Mouse (Mus musculus) midbrain, embryonic 16.5 days (tissue): ENCODE results near the gene Rrp7a. TPM values are rescaled to one million over a fixed set of nuclear protein-coding genes. Genes with fewer than 3 reads are reported as not detected.

Experiments used
- ATAC-seq: fragments of 200-750 bp; cut with Nextera tagmentation; 2 replicates; pipeline ENCODE4 v1.8.0; 2017; ENCODE audit warnings: moderate TSS enrichment
- H3K27ac ChIP-seq: fragments of 300-500 bp; sonication (generic); 2 replicates; pipeline ENCODE4 v1.5.1; 2014; ENCODE audit warnings: mild to moderate bottlenecking, low read length, mixed read lengths
- H3K27me3 ChIP-seq: fragments of 300-500 bp; sonication (generic); 2 replicates; pipeline ENCODE4 v1.6.1; 2014; ENCODE audit warnings: low read depth, low read length, mixed read lengths; ENCODE audit not compliant: control insufficient read depth, insufficient read depth
- H3K36me3 ChIP-seq: fragments of 300-500 bp; sonication (generic); 2 replicates; pipeline ENCODE4 v1.6.1; 2014; ENCODE audit warnings: mild to moderate bottlenecking, low read length, moderate library complexity, mixed read lengths; ENCODE audit not compliant: control insufficient read depth, insufficient read depth
- H3K4me1 ChIP-seq: fragments of 300-500 bp; sonication (generic); 2 replicates; pipeline ENCODE4 v1.6.1; 2014; ENCODE audit warnings: mild to moderate bottlenecking, low read length, mixed read lengths; ENCODE audit not compliant: control insufficient read depth, insufficient read depth
- H3K4me2 ChIP-seq: fragments of 300-500 bp; sonication (generic); 2 replicates; pipeline ENCODE4 v1.6.1; 2014; ENCODE audit warnings: mild to moderate bottlenecking, low read length, mixed read lengths
- H3K4me3 ChIP-seq: fragments of 300-500 bp; sonication (generic); 2 replicates; pipeline ENCODE4 v1.5.1; 2014; ENCODE audit warnings: low read depth, mild to moderate bottlenecking, low read length, moderate library complexity, mixed read lengths
- H3K9ac ChIP-seq: fragments of 300-500 bp; sonication (generic); 2 replicates; pipeline ENCODE4 v1.6.1; 2014; ENCODE audit warnings: low read depth, low read length, mixed read lengths
- H3K9me3 ChIP-seq: fragments of 300-500 bp; sonication (generic); replicated peaks from 2 replicates; pipeline ENCODE4 v1.6.1; 2014; ENCODE audit warnings: mild to moderate bottlenecking, low read length, mixed read lengths; ENCODE audit not compliant: control insufficient read depth, poor library complexity, severe bottlenecking
- WGBS: fragments of 180-500 bp; shearing (Covaris S2); extraction: QIAGEN DNeasy Blood & Tissue Kit; methylation state at CpG from one replicate; pipeline ENCODE4 v1.1.7; 2014; 5-methylcytosine and 5-hydroxymethylcytosine counted together
- polyA plus RNA-seq: library from polyadenylated mRNA; unstranded; fragments of >200 nt; fragmentation: Nextera tagmentation; extraction: Ambion mirVana; gene quantifications from 2 replicates; pipeline ENCODE4 v1.2.1, GENCODE M21; 2015

The Rrp7a gene
- polyA plus RNA-seq = 90.6 and 93.0 TPM in 2 replicates

GRCm38 (mm10) chr15:83122566-83123145 is at the start of gene Rrp7a:
Rrp7a (minus strand) TSS chr15:83122801.
- peak within 1 kb of the TSS; percentile 59 for H3K9ac ChIP-seq
- peak within 1 kb of the TSS; percentile 84 for H3K4me2 ChIP-seq
- 8% methylated on average over 31 of the region's 32 CpGs for WGBS
- H3K27ac ChIP-seq = peak within 1 kb of the TSS; percentile 69
- H3K9me3 ChIP-seq = no peaks in the 10 kb centered on the region
- peaks cover 8% of the 10 kb centered on the region for H3K4me1 ChIP-seq
- H3K27me3 ChIP-seq = no peaks in the 10 kb centered on the region
- peaks cover 21% of the 10 kb centered on the region for H3K36me3 ChIP-seq
- peak within 1 kb of the TSS; percentile 56 for H3K4me3 ChIP-seq
- ATAC-seq = peak; percentile 90

GRCm38 (mm10) chr15:83171712-83172481 is 49.3 kb upstream of the Rrp7a start:
- Histone ChIP-seq H3K27me3 (no peaks in the 10 kb centered on the region), H3K9me3 (no peaks in the 10 kb centered on the region), H3K36me3 (no peaks in the 10 kb centered on the region), H3K4me1 (peaks cover 17% of the 10 kb centered on the region), H3K4me3 (peak overlapping the region; percentile 98), H3K9ac (peak overlapping the region; percentile 96), H3K4me2 (peak overlapping the region; percentile 80), H3K27ac (peak overlapping the region; percentile 91)
- 1% methylated on average over 66 of the region's 67 CpGs for WGBS
- ATAC-seq = peak; percentile 98

GRCm38 (mm10) chr15:83170956-83171659 is 48.5 kb upstream of the Rrp7a start:
- Histone ChIP-seq H3K27ac (peak overlapping the region; percentile 91; the same call in 1 of the 2 replicates), H3K4me2 (peak overlapping the region; percentile 80), H3K36me3 (no peaks in the 10 kb centered on the region), H3K4me1 (peaks cover 17% of the 10 kb centered on the region), H3K27me3 (no peaks in the 10 kb centered on the region), H3K9me3 (no peaks in the 10 kb centered on the region), H3K4me3 (peak overlapping the region; percentile 98), H3K9ac (peak overlapping the region; percentile 96)
- ATAC-seq = no peak
- 54% methylated on average over 8 of the region's 8 CpGs for WGBS

- Histone ChIP-seq H3K4me1 (peaks cover 17% of the 10 kb centered on the region), H3K36me3 (0 out of 2 replicates have a peak, but pooled peaks cover under 1% of the 10 kb centered on the region), H3K4me3 (no peak overlapping the region), H3K9me3 (no peaks in the 10 kb centered on the region), H3K9ac (no peak overlapping the region), H3K27me3 (no peaks in the 10 kb centered on the region), H3K27ac (no peak overlapping the region), H3K4me2 (no peak overlapping the region)
- WGBS = 86% methylated on average over 8 of the region's 8 CpGs
- ATAC-seq = no peak
These were observed 47.4 kb upstream of the Rrp7a start for GRCm38 (mm10) chr15:83169772-83170722.

- ATAC-seq = no peak
- Histone ChIP-seq H3K27me3 (no peaks in the 10 kb centered on the region), H3K4me1 (peaks cover 17% of the 10 kb centered on the region), H3K9me3 (no peaks in the 10 kb centered on the region), H3K27ac (no peak overlapping the region), H3K9ac (no peak overlapping the region), H3K4me2 (no peak overlapping the region), H3K36me3 (0 out of 2 replicates have a peak, but pooled peaks cover 3% of the 10 kb centered on the region), H3K4me3 (no peak overlapping the region)
- WGBS = 75% methylated on average over 7 of the region's 7 CpGs
These were observed 46.5 kb upstream of the Rrp7a start for GRCm38 (mm10) chr15:83168875-83169771.

- 85% methylated on average over 3 of the region's 3 CpGs for WGBS
These were observed 45.7 kb upstream of the Rrp7a start for GRCm38 (mm10) chr15:83168311-83168710.

GRCm38 (mm10) chr15:83167550-83168065 is 45.0 kb upstream of the Rrp7a start:
- Histone ChIP-seq H3K4me3 (no peak overlapping the region), H3K36me3 (0 out of 2 replicates have a peak, but pooled peaks cover 3% of the 10 kb centered on the region), H3K9me3 (no peaks in the 10 kb centered on the region), H3K4me1 (peaks cover 10% of the 10 kb centered on the region), H3K27me3 (no peaks in the 10 kb centered on the region), H3K9ac (no peak overlapping the region), H3K27ac (no peak overlapping the region), H3K4me2 (no peak overlapping the region)
- WGBS = 95% methylated on average over 8 of the region's 8 CpGs
- ATAC-seq = no peak

More at GRCm38 (mm10) chr15:83168311-83168710, 45.7 kb upstream of the Rrp7a start:
- Histone ChIP-seq H3K36me3 (0 out of 2 replicates have a peak, but pooled peaks cover 3% of the 10 kb centered on the region), H3K4me2 (no peak overlapping the region), H3K9me3 (no peaks in the 10 kb centered on the region), H3K9ac (no peak overlapping the region), H3K27me3 (no peaks in the 10 kb centered on the region), H3K27ac (no peak overlapping the region), H3K4me1 (peaks cover 17% of the 10 kb centered on the region), H3K4me3 (no peak overlapping the region)
- no peak for ATAC-seq
